Mouse (Mus musculus) gastrocnemius, postnatal 36 days (tissue): ENCODE measurements around the gene Lmbr1l. TPM values are rescaled to one million over a fixed set of nuclear protein-coding genes. Genes with fewer than 3 reads are reported as not detected.

ENCODE experiments used
- DNase-seq, 2 experiments: peaks; one replicate each; pipeline ENCODE4 v3.0.0; 2022
- intact Hi-C: fragments of 180-260 bp; cut with DNase I; formaldehyde crosslinking; loops from one replicate; pipeline ENCODE4 v1.15.1; 2025
- total RNA-seq, 2 experiments: library from RNA; stranded (reverse); gene quantifications; 2 replicates each; pipeline ENCODE4 v1.2.3; 2021

Lmbr1l gene
- total RNA-seq, 2 experiments from 2014 or later = 6.3 to 7.6 TPM

GRCm38 (mm10) chr15:98871916-98872888, 45.8 kb downstream of the Lmbr1l start:
- DNase-seq = peak; percentile 87 to 95
- intact Hi-C loops = no loop called here

- intact Hi-C loops = no loop called here
- no peak for DNase-seq
Measured at GRCm38 (mm10) chr15:98871070-98871915, 46.7 kb downstream of the Lmbr1l start, which contains the start of gene Kmt2d. TSS of gene Kmt2d (minus strand) at chr15:98871204.

GRCm38 (mm10) chr15:98870179-98871069, 47.6 kb downstream of the Lmbr1l start:
- intact Hi-C loops = no loop called here
- DNase-seq = peak; percentile 53 to 58

DNA sequence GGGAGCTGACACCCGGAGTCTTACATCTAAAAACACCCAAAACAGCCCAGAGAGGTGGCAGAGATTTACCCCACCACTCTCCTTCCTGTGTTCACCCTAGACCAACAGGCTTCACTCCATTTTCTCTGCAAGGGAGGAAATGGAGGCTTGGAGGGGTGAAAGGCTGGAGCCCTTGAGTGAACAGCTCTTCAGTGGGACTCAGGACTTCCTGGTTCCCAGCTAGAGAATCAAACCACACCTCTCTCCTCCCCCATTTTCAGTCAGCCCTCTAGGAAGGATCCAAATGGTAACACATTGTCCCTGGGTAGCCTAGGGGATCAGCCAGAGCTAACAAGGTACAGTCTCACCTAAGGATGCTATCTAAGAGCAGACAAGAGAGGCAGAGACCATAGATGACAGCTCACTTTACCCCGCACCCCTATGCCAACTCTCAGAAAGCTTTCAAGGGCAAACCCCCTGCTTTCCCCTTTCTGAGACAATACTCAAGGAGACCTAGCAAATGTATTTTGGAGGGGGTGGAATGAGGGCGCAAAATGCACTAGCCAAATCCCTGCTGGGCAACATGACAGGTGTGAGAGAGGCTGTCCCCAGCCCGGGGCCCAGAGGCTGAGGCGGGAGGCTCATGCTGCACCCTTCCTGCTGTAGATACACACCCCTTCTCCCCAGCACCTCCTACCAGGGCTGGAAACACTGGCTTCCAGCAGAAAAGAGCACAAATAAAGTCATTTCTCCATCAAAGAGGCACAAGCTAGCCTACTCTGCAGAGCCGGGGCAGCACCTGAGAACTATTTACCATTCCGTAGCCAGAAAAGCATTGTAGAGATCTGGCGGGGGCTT, 48.5 kb downstream of the Lmbr1l start:
- intact Hi-C loops = loop anchor here (5.0 kb wide), 1 partner anchor 37 kb away; the partner anchor contains the start of gene Prkag1
- no peak for DNase-seq

GRCm38 (mm10) chr15:98868346-98869063, 49.5 kb downstream of the Lmbr1l start:
- no peak for DNase-seq
- intact Hi-C loops = loop anchor here (5.0 kb wide), 1 partner anchor 36 kb away; the partner anchor contains the start of gene Prkag1

DNA sequence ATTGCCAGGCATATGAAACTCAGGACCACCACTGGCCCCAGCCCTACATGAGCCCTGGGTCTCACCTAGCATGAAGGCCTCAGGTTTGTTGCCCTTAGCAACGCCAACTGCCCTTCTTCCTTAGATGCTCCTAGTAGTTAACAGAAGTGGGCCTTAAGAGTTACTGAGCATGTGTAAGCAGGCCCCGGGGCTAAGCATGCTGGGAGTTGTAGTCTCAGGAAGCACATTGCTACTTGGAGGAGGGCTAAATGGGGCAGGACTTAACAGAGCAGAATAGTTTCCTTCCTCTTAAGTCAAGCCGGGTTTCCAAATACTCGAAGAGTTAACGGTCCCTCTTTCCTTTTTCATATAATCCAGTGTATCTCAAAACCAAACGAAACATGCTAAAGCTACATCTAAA, 50.7 kb downstream of the Lmbr1l start:
- intact Hi-C loops = loop anchor here (5.0 kb wide), 1 partner anchor 35 kb away; the partner anchor contains the start of gene Prkag1
- DNase-seq = no peak

DNA sequence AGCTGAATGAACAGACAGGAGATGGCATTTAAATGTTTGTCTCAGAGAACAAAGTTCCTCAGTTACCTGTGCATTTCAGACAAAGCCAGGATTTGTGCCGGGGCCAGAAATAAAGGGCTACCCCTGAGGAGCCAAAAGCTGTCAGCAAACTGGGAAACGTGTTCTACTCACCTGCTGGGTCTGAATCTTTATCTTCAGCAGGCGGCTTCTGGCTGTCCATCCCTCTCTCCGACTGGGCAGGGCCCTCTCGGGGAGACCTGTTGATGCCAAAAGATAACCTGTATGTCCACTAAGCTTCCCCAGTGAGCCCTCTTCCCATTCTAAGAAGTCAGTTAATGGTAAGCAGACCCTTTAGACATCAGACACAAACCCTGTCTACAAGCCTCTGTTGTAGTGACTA, 51.5 kb downstream of the Lmbr1l start:
- DNase-seq = no peak
- intact Hi-C loops = loop anchor here (5.0 kb wide), 1 partner anchor 34 kb away; the partner anchor contains the start of gene Prkag1

DNA sequence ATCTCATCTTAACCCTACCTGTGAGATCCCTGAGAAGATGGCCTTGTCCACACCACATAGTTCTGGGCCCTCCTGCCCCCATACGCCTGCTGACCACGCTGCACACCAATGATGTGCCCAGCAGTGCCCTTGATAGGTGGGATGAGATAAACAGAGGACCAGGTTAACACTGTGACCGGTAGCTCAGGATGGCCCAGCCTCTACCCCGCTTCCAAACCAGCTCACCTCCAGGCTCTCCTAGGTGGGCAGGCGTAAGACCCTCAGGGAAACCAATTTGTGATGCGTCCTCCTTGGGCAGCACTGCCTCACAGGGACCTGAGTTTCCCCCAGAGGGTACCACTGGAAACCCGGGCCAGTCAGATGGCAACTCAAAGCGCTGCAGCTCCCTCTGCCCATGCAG, 52.3 kb downstream of the Lmbr1l start:
- no peak for DNase-seq
- intact Hi-C loops = loop anchor here (5.0 kb wide), 1 partner anchor 33 kb away; the partner anchor contains the start of gene Prkag1

- no peak for DNase-seq
- intact Hi-C loops = loop anchor here (5.0 kb wide), 1 partner anchor 33 kb away; the partner anchor contains the start of gene Prkag1
Measured at GRCm38 (mm10) chr15:98864951-98865350, 53.1 kb downstream of the Lmbr1l start.

- DNase-seq = no peak
- intact Hi-C loops = no loop called here
Measured at GRCm38 (mm10) chr15:98863451-98863958, 54.5 kb downstream of the Lmbr1l start.

DNA sequence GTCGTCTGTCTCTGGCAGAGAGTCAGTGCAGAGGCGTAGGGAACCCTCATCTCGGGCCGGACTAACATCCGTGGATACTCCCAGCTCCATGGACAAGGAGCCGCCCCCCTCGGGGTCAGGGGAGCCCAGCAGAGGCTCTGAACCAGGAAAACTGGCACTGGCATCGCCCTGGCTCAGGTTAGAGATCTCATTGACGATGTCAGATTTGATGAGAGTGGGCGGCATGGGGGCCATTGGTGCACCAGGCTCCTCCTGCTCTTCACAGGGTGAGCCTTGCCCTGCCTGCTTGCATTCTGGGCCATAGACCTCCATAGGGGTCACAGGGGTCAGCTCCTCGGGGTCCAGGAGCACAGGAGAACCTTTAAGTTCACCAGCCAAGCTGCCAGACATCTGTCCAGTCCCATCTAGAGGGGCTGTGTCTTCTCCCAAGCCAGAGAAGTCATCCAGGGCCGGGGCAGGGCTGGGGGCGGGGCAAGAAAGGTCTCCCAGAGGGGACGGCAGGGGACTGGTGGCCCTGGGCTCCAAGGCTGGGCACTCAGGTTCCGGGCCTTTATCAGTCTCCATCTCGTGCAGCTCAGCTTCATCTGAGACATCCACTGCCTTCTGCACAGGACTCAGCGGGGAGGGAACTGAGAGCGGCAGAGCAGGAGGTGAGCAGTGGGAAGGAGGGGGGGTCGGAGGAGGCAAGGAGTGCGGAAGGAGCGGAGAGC, 56.2 kb downstream of the Lmbr1l start:
- DNase-seq = no peak

DNA sequence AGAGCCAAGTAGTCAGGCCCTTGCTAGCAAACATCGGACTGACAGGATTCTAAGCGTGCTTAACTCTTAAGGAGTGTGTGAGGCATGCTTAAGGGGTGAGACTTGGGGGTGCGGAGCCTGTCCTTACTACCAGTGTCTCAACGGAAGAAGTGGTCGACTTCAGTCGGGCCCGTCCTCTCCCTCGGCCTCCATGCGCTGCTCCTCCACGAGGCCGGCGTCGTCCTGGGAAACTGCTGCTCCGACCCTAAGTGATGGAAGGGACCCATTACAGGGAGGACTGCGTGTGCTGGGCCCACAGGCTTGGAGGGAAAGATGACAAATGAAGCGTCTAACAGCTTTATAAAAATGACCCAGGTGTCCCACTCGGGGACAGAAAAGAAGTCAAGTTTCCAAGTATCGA, 57.1 kb downstream of the Lmbr1l start:
- no peak for DNase-seq
- intact Hi-C loops = no loop called here

More for the DNA sequence above, 56.2 kb downstream of the Lmbr1l start:
- intact Hi-C loops = no loop called here

- intact Hi-C loops = no loop called here
- no peak for DNase-seq
Measured at GRCm38 (mm10) chr15:98859319-98860043, 58.5 kb downstream of the Lmbr1l start.

DNA sequence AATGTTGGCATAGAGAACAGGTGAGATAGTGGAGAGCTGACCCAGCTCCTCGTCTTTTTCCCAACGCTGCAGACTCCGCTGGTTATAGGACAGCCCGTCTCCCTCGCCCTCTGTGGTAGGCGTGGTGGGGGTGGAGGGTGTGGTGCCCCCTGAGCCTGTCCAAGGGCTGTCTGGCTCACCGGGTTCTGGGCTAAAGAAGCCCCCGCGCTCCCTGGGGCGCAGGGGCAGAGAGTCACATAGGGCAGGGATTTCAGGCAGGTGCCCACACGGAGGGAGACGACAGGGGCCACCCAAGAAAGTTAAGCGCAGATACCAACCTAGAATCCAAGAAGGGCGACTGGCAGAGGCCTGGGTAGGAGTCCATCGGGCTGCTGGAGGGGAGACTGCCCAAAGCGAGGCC, 63.8 kb downstream of the Lmbr1l start:
- intact Hi-C loops = no loop called here
- DNase-seq = no peak
